Mouse (Mus musculus) brain, embryonic 14.5 days (tissue): ENCODE data around the gene Acyp1. TPM values are rescaled to one million over a fixed set of nuclear protein-coding genes. Genes with fewer than 3 reads are reported as not detected.

Experiments
- DNase-seq: peaks from one replicate; pipeline ENCODE4 v3.0.0-alpha.2; 2011; ENCODE audit warnings: low read depth
- CTCF ChIP-seq: fragments of 200-500 bp; IDR thresholded peaks from 2 replicates; pipeline ENCODE4 v1.5.1; 2012; ENCODE audit warnings: inconsistent platforms, mild to moderate bottlenecking, moderate library complexity, borderline replicate concordance; ENCODE audit not compliant: insufficient read depth, insufficient read length; ENCODE audit errors: extremely low read depth
- POLR2A ChIP-seq: fragments of 200-500 bp; IDR thresholded peaks from 2 replicates; pipeline ENCODE4 v1.6.1; 2012; ENCODE audit warnings: mild to moderate bottlenecking, inconsistent platforms, borderline replicate concordance; ENCODE audit not compliant: poor library complexity, insufficient read depth, insufficient read length, severe bottlenecking; ENCODE audit errors: extremely low read depth
- polyA plus RNA-seq: library from polyadenylated mRNA; depleted of rRNA; stranded (reverse); fragments of >200 nt; gene quantifications from 2 replicates; pipeline ENCODE4 v1.2.3, GENCODE M21; 2012; rRNA removed

Gene Acyp1
- polyA plus RNA-seq, 1 experiment: 27.6 TPM

DNA sequence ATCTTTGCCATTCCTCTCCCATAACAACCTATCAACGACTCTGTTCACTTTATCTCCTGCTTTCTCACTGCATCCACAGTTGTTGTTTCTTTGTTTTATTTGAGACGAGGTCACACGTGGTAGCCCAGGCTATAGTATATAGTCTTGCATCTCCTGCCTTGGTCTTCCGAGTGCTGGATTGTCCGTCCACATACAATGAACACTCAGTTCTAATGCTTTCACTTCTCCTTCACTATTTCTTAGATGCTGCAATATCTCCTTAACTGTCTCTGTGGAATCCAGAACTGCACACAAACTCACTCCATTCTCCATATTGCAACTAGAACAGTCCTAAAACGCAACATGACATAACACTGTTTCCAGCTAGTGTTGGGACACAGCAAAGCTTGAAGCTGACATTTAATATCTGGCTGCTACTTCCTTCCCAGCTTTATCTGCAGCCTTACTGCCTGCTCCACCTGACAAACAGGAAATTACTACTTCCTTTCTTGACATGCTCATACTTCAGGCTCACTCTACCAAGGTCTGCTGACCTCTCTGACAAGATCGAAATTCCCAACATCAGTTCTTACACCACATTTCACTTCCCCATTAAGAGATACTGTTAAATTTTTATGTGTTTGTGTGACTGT is 31.1 kb downstream of the Acyp1 start:
- DNase-seq: no peak
- no peak for TF ChIP-seq CTCF
- no peak for TF ChIP-seq POLR2A

DNA sequence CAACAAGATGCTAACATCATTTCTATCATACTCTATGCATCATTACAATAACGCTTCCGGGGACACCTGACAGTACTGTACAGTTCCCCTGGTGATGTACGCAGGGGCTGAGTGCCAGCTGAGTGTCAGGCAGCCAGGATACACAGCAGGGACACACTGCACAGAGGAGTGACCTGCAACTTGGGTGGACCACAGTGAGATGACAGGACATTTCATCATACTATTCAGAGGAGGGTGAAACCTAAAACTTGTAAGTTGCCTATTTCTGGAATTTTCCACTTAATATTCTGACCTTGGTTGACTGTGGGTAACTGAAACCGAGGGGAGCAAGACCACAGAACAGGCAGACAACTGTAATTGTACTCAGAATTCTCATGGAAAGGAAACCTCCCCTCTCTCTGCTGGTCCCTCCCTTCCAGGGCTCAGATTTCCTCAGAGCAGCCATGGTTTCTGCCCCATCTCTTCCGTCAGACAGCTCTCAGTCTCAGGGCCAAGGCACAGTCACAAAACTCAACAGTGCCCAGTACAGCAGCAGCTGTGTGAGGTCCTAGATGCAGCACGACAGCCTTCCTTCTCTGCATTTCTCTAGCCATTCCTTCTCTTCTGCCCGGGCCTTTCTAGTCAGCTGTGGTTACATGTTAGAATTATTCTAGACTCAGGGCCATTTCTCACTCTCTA is 32.0 kb downstream of the Acyp1 start:
- TF ChIP-seq CTCF (no peak), POLR2A (no peak)
- DNase-seq: no peak

DNA sequence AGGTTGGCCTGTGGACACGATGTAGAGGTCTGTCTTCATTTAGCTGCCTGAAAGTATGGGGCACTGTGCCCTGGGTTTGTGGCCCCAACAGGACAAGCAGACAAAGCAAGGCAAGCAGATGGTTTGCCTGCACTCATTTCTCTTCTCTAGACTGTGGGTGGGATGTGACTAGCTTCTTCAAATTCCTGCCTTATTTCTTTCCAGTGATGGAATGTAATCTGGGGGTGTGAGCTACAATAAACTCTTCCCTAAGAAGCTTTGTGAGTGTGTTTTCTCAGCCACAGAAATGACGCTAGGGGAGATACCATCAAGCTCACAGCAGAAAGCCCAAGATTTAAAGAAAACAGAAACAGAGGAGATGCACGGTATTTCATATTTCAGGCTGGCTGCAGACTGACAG is 36.2 kb downstream of the Acyp1 start:
- DNase-seq: no peak
- no peak for TF ChIP-seq POLR2A
- TF ChIP-seq CTCF: no peak

DNA sequence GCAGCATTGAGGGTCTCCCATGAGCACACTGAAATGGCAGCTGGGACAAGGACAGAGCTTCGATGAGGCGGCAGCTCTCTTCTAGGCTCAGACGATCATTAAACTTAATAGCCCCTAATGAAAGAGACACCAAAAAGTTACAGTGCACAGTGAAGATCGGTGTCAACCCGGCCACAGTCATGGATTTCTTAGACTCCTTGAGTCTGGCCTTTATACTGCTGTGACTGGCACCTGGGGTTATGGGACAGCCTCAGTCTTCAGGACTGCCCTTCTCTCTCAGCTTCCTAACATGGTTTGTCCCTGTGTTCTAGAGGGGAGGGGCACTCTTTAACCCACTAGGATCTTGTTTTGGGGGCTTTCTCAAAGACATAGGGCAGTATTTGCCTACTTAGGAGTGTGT is 50.7 kb downstream of the Acyp1 start:
- no peak for DNase-seq
- TF ChIP-seq POLR2A: no peak
- TF ChIP-seq CTCF: no peak

DNA sequence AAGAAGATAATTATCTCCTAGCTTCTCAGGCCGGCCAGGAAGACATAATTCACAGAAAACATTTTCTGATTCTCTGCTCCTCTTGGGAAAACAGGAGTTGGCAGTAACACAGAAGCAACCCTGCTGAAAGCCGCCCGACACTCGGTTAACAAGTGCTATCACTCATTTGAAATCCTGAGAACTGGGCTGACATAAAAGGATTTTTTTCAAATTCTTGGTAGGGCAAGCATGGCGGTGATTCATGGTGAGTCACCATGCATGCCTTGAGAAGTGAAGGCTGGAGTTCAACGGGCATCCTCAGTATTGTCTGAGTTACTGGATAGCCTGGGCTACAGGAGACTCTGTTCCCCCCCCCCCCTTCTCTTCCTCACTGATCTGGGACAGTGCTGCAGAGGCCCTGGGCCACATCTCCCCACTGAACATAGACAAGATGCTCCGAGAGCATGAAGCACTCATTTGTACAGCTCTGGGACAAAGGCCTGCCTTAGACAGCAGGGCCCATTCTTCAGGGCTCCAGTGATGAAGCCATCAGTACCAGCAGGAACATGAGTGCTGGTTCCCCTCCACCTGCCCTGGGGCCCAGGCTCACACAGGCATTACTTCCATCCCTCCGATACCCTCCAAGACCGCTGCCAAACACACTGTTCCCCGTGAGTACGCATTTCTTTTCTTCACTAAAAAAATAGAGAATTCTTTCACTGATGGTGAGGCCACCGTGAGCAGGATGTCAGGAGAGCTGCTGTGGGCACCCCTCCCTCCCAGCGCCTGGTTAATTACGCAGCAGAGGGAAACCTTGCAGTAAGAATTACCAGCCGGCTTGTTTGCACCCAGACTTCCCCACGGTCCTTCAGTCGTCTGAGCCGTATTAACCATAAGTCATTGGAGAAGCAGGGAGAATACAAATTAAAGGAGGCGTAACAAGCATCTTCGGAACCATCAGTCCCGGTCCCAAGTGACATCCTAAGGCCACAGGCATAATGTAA is 54.6 kb downstream of the Acyp1 start:
- DNase-seq: peak; percentile 28
- TF ChIP-seq POLR2A (no peak), CTCF (no peak)

DNA sequence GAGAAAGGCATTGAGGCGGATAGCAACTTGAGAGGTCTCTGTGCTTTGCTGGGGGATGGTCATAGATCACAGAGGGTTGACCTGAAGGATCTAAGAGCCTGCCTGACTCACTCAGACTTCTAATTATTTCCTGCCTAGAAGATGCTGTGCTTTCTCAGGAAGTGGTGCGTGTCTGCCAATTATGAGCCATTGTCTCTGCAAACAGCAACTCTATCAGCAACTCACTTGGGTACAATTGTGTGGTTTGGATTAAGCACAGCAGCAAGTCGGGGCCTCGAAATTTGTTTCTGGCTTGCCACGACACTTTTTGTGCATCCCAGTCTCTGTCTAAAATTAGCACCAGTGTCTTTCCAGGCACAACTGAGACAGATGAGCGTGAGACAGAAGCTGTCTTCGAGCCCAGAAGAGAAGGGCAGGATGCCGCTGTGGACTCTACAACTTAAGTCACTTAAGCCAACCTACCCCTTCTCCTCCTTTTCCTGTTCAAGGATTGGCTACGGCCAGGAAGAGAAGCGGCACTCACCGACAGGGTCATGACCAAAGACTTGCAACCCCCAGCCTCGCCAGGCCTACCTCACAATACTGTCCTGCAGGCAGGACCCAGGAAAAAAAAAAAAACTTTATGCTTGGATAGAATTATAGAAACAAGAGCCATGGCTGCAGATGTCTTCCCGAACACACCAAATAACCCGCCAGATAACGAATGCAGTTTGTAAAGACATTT is 60.2 kb downstream of the Acyp1 start:
- no peak for TF ChIP-seq CTCF
- no peak for TF ChIP-seq POLR2A
- no peak for DNase-seq

DNA sequence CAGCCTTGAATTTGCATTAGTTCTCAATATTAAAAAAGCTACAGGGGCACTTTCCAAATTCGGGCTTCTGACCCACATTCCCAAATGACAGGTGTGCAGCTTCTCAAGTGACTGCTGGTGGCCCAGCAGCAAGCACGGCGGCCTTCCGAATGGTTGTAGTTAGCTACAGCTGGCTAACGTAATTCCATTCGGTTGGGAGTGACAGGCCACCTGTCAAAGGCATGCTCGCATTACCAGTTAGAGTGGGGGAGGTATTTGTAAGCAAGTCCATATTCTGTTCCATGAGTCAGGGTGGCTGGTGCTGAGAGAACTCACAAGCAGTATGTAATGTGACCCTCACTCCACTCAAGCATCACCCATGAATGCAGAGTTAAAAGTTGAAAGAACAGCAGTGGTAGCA is 61.0 kb downstream of the Acyp1 start:
- TF ChIP-seq POLR2A: no peak
- TF ChIP-seq CTCF: no peak
- no peak for DNase-seq

Other genes with a start within 250 kb of the Acyp1 start
- gene Prox2, start 177.7 kb downstream of the Acyp1 start, polyA plus RNA-seq: 0.60 and 0.98 TPM in 2 replicates
- gene Dlst, start 177.6 kb downstream of the Acyp1 start, polyA plus RNA-seq: 145 and 157 TPM in 2 replicates
- 26.9 and 28.2 TPM in 2 replicates for gene Rps6kl1, start 137.2 kb downstream of the Acyp1 start, polyA plus RNA-seq
- 5.0 and 5.7 TPM in 2 replicates for gene Pgf, start 110.6 kb downstream of the Acyp1 start, polyA plus RNA-seq
- 118 and 154 TPM in 2 replicates for gene Eif2b2, start 69.0 kb downstream of the Acyp1 start, polyA plus RNA-seq
- gene Mlh3, start 17.8 kb downstream of the Acyp1 start, polyA plus RNA-seq: 10.1 TPM in 2 replicates
- 0.66 and 0.92 TPM in 2 replicates for gene Zc2hc1c, start 153 bp upstream of the Acyp1 start, polyA plus RNA-seq
- 31.6 and 33.8 TPM in 2 replicates for gene Nek9, start 50.9 kb upstream of the Acyp1 start, polyA plus RNA-seq
- gene Tmed10, start 86.4 kb upstream of the Acyp1 start, polyA plus RNA-seq: 130 and 162 TPM in 2 replicates
- 1.9 and 2.0 TPM in 2 replicates for gene Fos, start 185.5 kb upstream of the Acyp1 start, polyA plus RNA-seq